8 mouse cellular contexts compared by ENCODE assay signal in genomic region chr14:76416366-76417040, GRCm38 (mm10). TPM values are rescaled to one million over a fixed set of nuclear protein-coding genes. Genes with fewer than 3 reads are reported as not detected.
A peak's percentile ranks its signal among the peaks of the same experiment; 100 is the strongest.
DNase-seq lines count a peak whose midpoint lies in the region; ATAC-seq and TF ChIP-seq lines count a peak whose summit lies in the region.

No protein-coding gene starts in this region.

- H3K4me3 ChIP-seq in kidney, postnatal 0 days (replicated peaks; ENCODE audit: low read depth, low read length), result peak overlapping the region; percentile 95
- H3K4me3 ChIP-seq in embryonic facial prominence, embryonic 13.5 days, result peak overlapping the region; percentile 93
- H3K4me3 ChIP-seq in hindbrain, embryonic 15.5 days, result peak overlapping the region; percentile 75
- H3K4me3 ChIP-seq in midbrain, embryonic 15.5 days, result peak overlapping the region; percentile 82

- WGBS in kidney, postnatal 0 days, result 46% methylated on average over 27 of the region's 27 CpGs
- WGBS in embryonic facial prominence, embryonic 13.5 days, result 46% methylated on average over 27 of the region's 27 CpGs
- 35% methylated on average over 27 of the region's 27 CpGs for WGBS in hindbrain, embryonic 15.5 days
- 44% methylated on average over 27 of the region's 27 CpGs for WGBS in midbrain, embryonic 15.5 days

- H3K27ac ChIP-seq in kidney, postnatal 0 days, result peak overlapping the region; percentile 98
- H3K27ac ChIP-seq in embryonic facial prominence, embryonic 13.5 days, result peak overlapping the region; percentile 99; the same call in 1 of the 2 replicates
- peak overlapping the region; percentile 100 for H3K27ac ChIP-seq in hindbrain, embryonic 15.5 days (replicated peaks)
- peak overlapping the region; percentile 100 for H3K27ac ChIP-seq in midbrain, embryonic 15.5 days

- H3K9ac ChIP-seq in kidney, postnatal 0 days (ENCODE audit: low read depth, low read length), result peak overlapping the region; percentile 98
- peak overlapping the region; percentile 99 for H3K9ac ChIP-seq in embryonic facial prominence, embryonic 13.5 days
- peak overlapping the region; percentile 94 for H3K9ac ChIP-seq in hindbrain, embryonic 15.5 days
- peak overlapping the region; percentile 96 for H3K9ac ChIP-seq in midbrain, embryonic 15.5 days

- no peak for DNase-seq in kidney, postnatal 0 days (ENCODE audit: low spot score)
- no peak for DNase-seq in kidney, postnatal 36 days
- DNase-seq in yolk sac, embryonic 10.5 days (ENCODE audit: low spot score), result no peak
- no peak for DNase-seq in left cerebral cortex, postnatal 4 days
- no peak for DNase-seq in thymus, adult 18-20 months

- no peaks in the 10 kb centered on the region for H3K27me3 ChIP-seq in kidney, postnatal 0 days (ENCODE audit: insufficient read depth, low read length)
- no peaks in the 10 kb centered on the region for H3K27me3 ChIP-seq in embryonic facial prominence, embryonic 13.5 days
- H3K27me3 ChIP-seq in hindbrain, embryonic 15.5 days, result no peaks in the 10 kb centered on the region
- H3K27me3 ChIP-seq in midbrain, embryonic 15.5 days (replicated peaks), result no peaks in the 10 kb centered on the region

- no peaks in the 10 kb centered on the region for H3K9me3 ChIP-seq in kidney, postnatal 0 days (replicated peaks; ENCODE audit: low read length)
- no peaks in the 10 kb centered on the region for H3K9me3 ChIP-seq in embryonic facial prominence, embryonic 13.5 days
- H3K9me3 ChIP-seq in hindbrain, embryonic 15.5 days, result no peaks in the 10 kb centered on the region
- H3K9me3 ChIP-seq in midbrain, embryonic 15.5 days, result no peaks in the 10 kb centered on the region

- TF ChIP-seq CTCF in kidney, postnatal 0 days (IDR thresholded peaks at IDR 0.05; ENCODE audit: low read depth), result 0 out of 2 replicates have a peak, but pooled peaks have one; percentile 6

- H3K4me1 ChIP-seq in kidney, postnatal 0 days (replicated peaks; ENCODE audit: insufficient read depth, low read length), result peaks cover 32% of the 10 kb centered on the region
- H3K4me1 ChIP-seq in embryonic facial prominence, embryonic 13.5 days, result peaks cover 54% of the 10 kb centered on the region
- H3K4me1 ChIP-seq in hindbrain, embryonic 15.5 days (replicated peaks), result peaks cover 53% of the 10 kb centered on the region
- H3K4me1 ChIP-seq in midbrain, embryonic 15.5 days, result peaks cover 46% of the 10 kb centered on the region

- peaks cover 8% of the 10 kb centered on the region; the same call in 1 of the 2 replicates for H3K36me3 ChIP-seq in kidney, postnatal 0 days (ENCODE audit: insufficient read depth, low read length)
- H3K36me3 ChIP-seq in embryonic facial prominence, embryonic 13.5 days, result peaks cover 29% of the 10 kb centered on the region
- H3K36me3 ChIP-seq in hindbrain, embryonic 15.5 days, result peaks cover 7% of the 10 kb centered on the region; the same call in 1 of the 2 replicates
- no peaks in the 10 kb centered on the region for H3K36me3 ChIP-seq in midbrain, embryonic 15.5 days (replicated peaks)

- intact Hi-C loops in left cerebral cortex, postnatal 4 days (cut with DNase I), result no loop called here

- peak overlapping the region; percentile 88 for H3K4me2 ChIP-seq in kidney, postnatal 0 days (ENCODE audit: low read length)
- H3K4me2 ChIP-seq in embryonic facial prominence, embryonic 13.5 days, result peak overlapping the region; percentile 84
- H3K4me2 ChIP-seq in hindbrain, embryonic 15.5 days, result peak overlapping the region; percentile 93
- H3K4me2 ChIP-seq in midbrain, embryonic 15.5 days, result peak overlapping the region; percentile 84

- ATAC-seq in kidney, postnatal 0 days (replicated peaks; ENCODE audit: low FRiP score, low read depth), result no peak
- no peak for ATAC-seq in embryonic facial prominence, embryonic 13.5 days (ENCODE audit: insufficient number of reproducible peaks, insufficient read depth, low FRiP score, low TSS enrichment, low read depth)
- ATAC-seq in hindbrain, embryonic 15.5 days (ENCODE audit: low FRiP score, low read depth), result no peak
- ATAC-seq in midbrain, embryonic 15.5 days (replicated peaks), result no peak

RNA-seq across cellular contexts. Expression of gene Tsc22d1, which starts 1.7 kb away (rescaled TPM):
- 756 and 772 TPM in 2 replicates for polyA plus RNA-seq in kidney, postnatal 0 days (2015; fragmentation: Nextera tagmentation; extraction: Ambion mirVana)
- 501 and 535 TPM in 2 replicates for polyA plus RNA-seq in embryonic facial prominence, embryonic 13.5 days (2015; fragmentation: Nextera tagmentation; extraction: Ambion mirVana)
- 767 and 770 TPM in 2 replicates for polyA plus RNA-seq in hindbrain, embryonic 15.5 days (2015; fragmentation: Nextera tagmentation; extraction: Ambion mirVana)
- 792 and 811 TPM in 2 replicates for polyA plus RNA-seq in midbrain, embryonic 15.5 days (2015; fragmentation: Nextera tagmentation; extraction: Ambion mirVana)
- total RNA-seq in left cerebral cortex, postnatal 4 days (2021), result 100 to 1,000 TPM; 619 to 641 TPM
